Mouse (Mus musculus) heart, postnatal 0 days (tissue): ENCODE data around the gene Fez1. TPM values are rescaled to one million over a fixed set of nuclear protein-coding genes. Genes with fewer than 3 reads are reported as not detected.

Source experiments
- ATAC-seq: fragments of 200-750 bp; cut with Nextera tagmentation; 2 replicates; pipeline ENCODE4 v1.8.0; 2017; ENCODE audit warnings: low read depth, moderate number of reproducible peaks, moderate library complexity; ENCODE audit not compliant: insufficient read depth
- DNase-seq: peaks from one replicate; pipeline ENCODE4 v3.0.0-alpha.2; 2016; ENCODE audit warnings: low spot score
- H3K27ac ChIP-seq: fragments of 300-500 bp; sonication (generic); 2 replicates; pipeline ENCODE4 v1.5.1; 2014; ENCODE audit warnings: low read depth, mild to moderate bottlenecking
- H3K27me3 ChIP-seq: fragments of 300-500 bp; sonication (generic); 2 replicates; pipeline ENCODE4 v1.6.1; 2014; ENCODE audit warnings: low read length, mixed read lengths; ENCODE audit not compliant: control insufficient read depth, insufficient read depth
- H3K36me3 ChIP-seq: fragments of 300-500 bp; sonication (generic); replicated peaks from 2 replicates; pipeline ENCODE4 v1.6.1; 2014; ENCODE audit warnings: low read length, mixed read lengths; ENCODE audit not compliant: control insufficient read depth, insufficient read depth
- H3K4me1 ChIP-seq: fragments of 300-500 bp; sonication (generic); 2 replicates; pipeline ENCODE4 v1.6.1; 2014; ENCODE audit warnings: antibody characterized with exemption; ENCODE audit not compliant: control insufficient read depth, insufficient read depth
- H3K4me2 ChIP-seq: fragments of 300-500 bp; sonication (generic); 2 replicates; pipeline ENCODE4 v1.6.1; 2014; ENCODE audit warnings: low read depth, mild to moderate bottlenecking, low read length, moderate library complexity
- H3K4me3 ChIP-seq: fragments of 300-500 bp; sonication (generic); 2 replicates; pipeline ENCODE4 v1.5.1; 2014; ENCODE audit warnings: low read depth, low read length
- H3K9ac ChIP-seq: fragments of 300-500 bp; sonication (generic); replicated peaks from 2 replicates; pipeline ENCODE4 v1.6.1; 2014; ENCODE audit warnings: low read depth, low read length, mixed read lengths
- H3K9me3 ChIP-seq: fragments of 300-500 bp; sonication (generic); replicated peaks from 2 replicates; pipeline ENCODE4 v1.6.1; 2016; ENCODE audit warnings: low read length; ENCODE audit not compliant: control insufficient read depth
- CTCF ChIP-seq: IDR thresholded peaks from 2 replicates; pipeline ENCODE4 v1.5.1; 2016; ENCODE audit warnings: antibody characterized with exemption, control low read depth, low read depth
- EP300 ChIP-seq: IDR thresholded peaks from 2 replicates; pipeline ENCODE4 v1.6.1; 2016; ENCODE audit warnings: antibody characterized with exemption, low read depth
- WGBS: fragments of 180-500 bp; shearing (Covaris S2); extraction: QIAGEN DNeasy Blood & Tissue Kit; methylation state at CpG from one replicate; pipeline ENCODE4 v1.1.7; 2014; 5-methylcytosine and 5-hydroxymethylcytosine counted together
- polyA plus RNA-seq: library from polyadenylated mRNA; unstranded; fragments of >200 nt; fragmentation: Nextera tagmentation; extraction: Ambion mirVana; gene quantifications from 2 replicates; pipeline ENCODE4 v1.2.1, GENCODE M21; 2015
- total RNA-seq: library from RNA; depleted of rRNA; stranded (reverse); fragments of >200 nt; gene quantifications from 2 replicates; pipeline ENCODE4 v1.2.3, GENCODE M21; 2014; ENCODE audit warnings: low replicate concordance

Fez1 gene
- total and polyA plus RNA-seq, 2 experiments from 2014 or later, result 0.34 to 0.93 TPM

GRCm38 (mm10) chr9:36796781-36797555 is 24.7 kb upstream of the Fez1 start, which contains the start of gene Ei24:
Gene Ei24 (minus strand): TSS chr9:36797393.
- Histone ChIP-seq H3K4me1 (peaks cover 15% of the 10 kb centered on the region; the same call in 1 of the 2 replicates), H3K36me3 (peaks cover 6% of the 10 kb centered on the region; the same call in 1 of the 2 replicates), H3K27me3 (no peaks in the 10 kb centered on the region), H3K27ac (peak within 1 kb of the TSS; percentile 79), H3K9ac (peak within 1 kb of the TSS; percentile 98), H3K4me3 (peak within 1 kb of the TSS; percentile 98), H3K9me3 (no peaks in the 10 kb centered on the region), H3K4me2 (peak within 1 kb of the TSS; percentile 98)
- no peak for TF ChIP-seq CTCF
- no peak for TF ChIP-seq EP300
- WGBS, result under 1% methylated on average over 57 of the region's 66 CpGs
- ATAC-seq (peak; percentile 99), DNase-seq (peak; percentile 79)

GRCm38 (mm10) chr9:36801961-36802360 is 19.7 kb upstream of the Fez1 start:
- Histone ChIP-seq H3K9ac (no peak overlapping the region), H3K36me3 (no peaks in the 10 kb centered on the region), H3K27ac (no peak overlapping the region), H3K27me3 (no peaks in the 10 kb centered on the region), H3K9me3 (no peaks in the 10 kb centered on the region), H3K4me3 (no peak overlapping the region), H3K4me1 (no peaks in the 10 kb centered on the region), H3K4me2 (no peak overlapping the region)
- TF ChIP-seq CTCF (no peak), EP300 (no peak)
- no peak for DNase-seq
- ATAC-seq, result no peak
- WGBS, result 84% methylated on average over 2 of the region's 2 CpGs

- 87% methylated on average over 3 of the region's 3 CpGs for WGBS
- ATAC-seq, result no peak
Observed at GRCm38 (mm10) chr9:36802951-36803350, 18.7 kb upstream of the Fez1 start.

GRCm38 (mm10) chr9:36803386-36803785 is 18.3 kb upstream of the Fez1 start:
- ATAC-seq, result no peak
- no peak for DNase-seq
- Histone ChIP-seq H3K27ac (no peak overlapping the region), H3K4me3 (no peak overlapping the region), H3K4me1 (no peaks in the 10 kb centered on the region; the same call in 1 of the 2 replicates), H3K9me3 (no peaks in the 10 kb centered on the region), H3K9ac (no peak overlapping the region), H3K27me3 (no peaks in the 10 kb centered on the region), H3K36me3 (no peaks in the 10 kb centered on the region), H3K4me2 (no peak overlapping the region)
- WGBS, result 68% methylated on average over 6 of the region's 6 CpGs
- TF ChIP-seq CTCF (no peak), EP300 (no peak)

More at GRCm38 (mm10) chr9:36802951-36803350, 18.7 kb upstream of the Fez1 start:
- H3K4me2 ChIP-seq, result no peak overlapping the region
- no peaks in the 10 kb centered on the region for H3K36me3 ChIP-seq
- no peak overlapping the region for H3K9ac ChIP-seq
- no peak overlapping the region for H3K4me3 ChIP-seq
- no peaks in the 10 kb centered on the region for H3K4me1 ChIP-seq
- no peaks in the 10 kb centered on the region for H3K27me3 ChIP-seq
- no peak overlapping the region for H3K27ac ChIP-seq
- no peak for DNase-seq
- TF ChIP-seq CTCF, result no peak
- TF ChIP-seq EP300, result no peak
- H3K9me3 ChIP-seq, result no peaks in the 10 kb centered on the region

- no peak for DNase-seq
- TF ChIP-seq EP300 (no peak), CTCF (no peak)
- 65% methylated on average over 3 of the region's 3 CpGs for WGBS
- H3K4me2 ChIP-seq, result no peak overlapping the region
- no peak overlapping the region for H3K9ac ChIP-seq
- H3K9me3 ChIP-seq, result no peaks in the 10 kb centered on the region
- ATAC-seq, result no peak
- H3K27ac ChIP-seq, result no peak overlapping the region
- no peaks in the 10 kb centered on the region for H3K36me3 ChIP-seq
- no peaks in the 10 kb centered on the region; the same call in 1 of the 2 replicates for H3K4me1 ChIP-seq
- H3K27me3 ChIP-seq, result no peaks in the 10 kb centered on the region
- H3K4me3 ChIP-seq, result no peak overlapping the region
Observed at GRCm38 (mm10) chr9:36803926-36804325, 17.7 kb upstream of the Fez1 start.
